Mouse (Mus musculus): ENCODE measurements at regions not wholly inside any gene's neighbourhood (a gene's known extent, or its start where the extent isn't known, plus 50 kb on each side); places are given as distances from the start of the nearest gene placed in this dataset.

GRCm38 (mm10) chr11:31740409-31740808, 68.7 kb upstream of the Bod1 start:
- TF ChIP-seq POLR2A (IDR thresholded peaks at IDR 0.05; ENCODE audit: insufficient read length, low read depth) (no peak), USF1 (IDR thresholded peaks at IDR 0.05; ENCODE audit: low read depth) (no peak), TCF12 (IDR thresholded peaks at IDR 0.05; ENCODE audit: insufficient read depth, poor library complexity, severe bottlenecking) (no peak), MYOG (IDR thresholded peaks at IDR 0.05; ENCODE audit: control insufficient read depth in 1 of 3, insufficient read depth in 1 of 3, insufficient read length in 2 of 3, low read depth in 2 of 3) (no peak), TCF3 (IDR thresholded peaks at IDR 0.05; ENCODE audit: insufficient read length, low read depth) (no peak), MYOD1 (IDR thresholded peaks at IDR 0.05; ENCODE audit: control insufficient read depth in 1 of 3, insufficient read length in 2 of 3, low read depth in 2 of 3) (no peak)

Measured in myocyte (in vitro differentiated cells).